In the genomic region with DNA sequence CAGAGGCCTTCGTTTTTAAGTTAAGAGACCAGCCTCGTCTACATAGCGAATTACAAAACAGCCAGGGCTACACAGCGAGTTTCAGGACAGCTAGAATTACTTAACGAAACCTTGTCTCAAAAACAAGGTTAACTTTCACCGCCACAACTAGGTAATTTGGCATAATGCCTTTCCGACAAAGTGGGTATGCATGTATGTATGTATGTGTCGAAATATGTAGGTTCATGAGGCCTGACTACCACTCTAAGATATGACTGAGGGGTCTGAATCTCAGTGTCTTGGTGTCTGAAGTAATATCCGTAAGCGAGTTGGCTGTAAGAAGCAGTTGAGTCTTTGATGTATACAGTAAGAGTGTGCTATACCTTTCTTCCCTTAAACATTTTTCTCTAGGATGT, we compare ENCODE assay signal across 8 mouse cellular contexts. TPM values are rescaled to one million over a fixed set of nuclear protein-coding genes. Genes with fewer than 3 reads are reported as not detected.
DNase-seq lines count a peak whose midpoint lies in the region; ATAC-seq and TF ChIP-seq lines count a peak whose summit lies in the region.

No protein-coding gene starts in this region.

- peaks cover 30% of the 10 kb centered on the region for H3K27me3 ChIP-seq in embryonic facial prominence, embryonic 13.5 days

- peaks cover 35% of the 10 kb centered on the region for H3K4me1 ChIP-seq in embryonic facial prominence, embryonic 13.5 days

- H3K9me3 ChIP-seq in embryonic facial prominence, embryonic 13.5 days, result no peaks in the 10 kb centered on the region

- DNase-seq in left cerebral cortex, adult 2 months (ENCODE audit: extremely low spot score in 1 of 2, low spot score in 2 of 2), result no peak
- DNase-seq in left cerebral cortex, postnatal 25 days (ENCODE audit: low spot score in 2 of 2), result no peak
- DNase-seq in induced T-regulatory cell, adult 2 months (ENCODE audit: low read depth), result peak; percentile 50
- DNase-seq in naive thymus-derived CD4-positive, alpha-beta T cell, adult 2 months (ENCODE audit: low read depth), result peak; percentile 59
- DNase-seq in embryo, embryonic 11 days, result no peak
- DNase-seq in spleen, adult 18-20 months, result no peak
- no peak for DNase-seq in frontal cortex, postnatal 36 days (ENCODE audit: low spot score in 2 of 2)

- peak overlapping the region; percentile 74 for H3K4me3 ChIP-seq in left cerebral cortex, adult 2 months
- peak overlapping the region; percentile 93 for H3K4me3 ChIP-seq in embryonic facial prominence, embryonic 13.5 days

- H3K4me2 ChIP-seq in embryonic facial prominence, embryonic 13.5 days, result peak overlapping the region; percentile 85

- no peak for ATAC-seq in embryonic facial prominence, embryonic 13.5 days (ENCODE audit: insufficient number of reproducible peaks, insufficient read depth, low FRiP score, low TSS enrichment, low read depth)

- H3K27ac ChIP-seq in left cerebral cortex, adult 2 months, result peak overlapping the region; percentile 94
- no peak overlapping the region; the same call in 1 of the 2 replicates for H3K27ac ChIP-seq in embryonic facial prominence, embryonic 13.5 days

- intact Hi-C loops in left cerebral cortex, adult 2 months (cut with DNase I), result loop anchor here (5.0 kb wide), 1 partner anchor 76 kb away; no protein-coding TSS in a partner anchor
- intact Hi-C loops in left cerebral cortex, postnatal 25 days (cut with DNase I), result loop anchor here (2.0 to 5.0 kb wide), 2 partner anchors 79 to 1064 kb away; a partner anchor contains a TSS

- H3K36me3 ChIP-seq in embryonic facial prominence, embryonic 13.5 days, result peaks cover 4% of the 10 kb centered on the region; the same call in 1 of the 2 replicates

- peak overlapping the region; percentile 89 for H3K9ac ChIP-seq in embryonic facial prominence, embryonic 13.5 days

- TF ChIP-seq CTCF in left cerebral cortex, adult 2 months (IDR thresholded peaks at IDR 0.05), result no peak

- 25% methylated on average over 10 of the region's 10 CpGs for WGBS in embryonic facial prominence, embryonic 13.5 days

RNA-seq across cellular contexts. Expression of a gene that starts 2.7 kb away (rescaled TPM):
- 10 to 100 TPM; 21.5 to 22.0 TPM for total RNA-seq in left cerebral cortex, adult 2 months (2021)
- 10 to 100 TPM; 19.4 to 20.2 TPM for total RNA-seq in left cerebral cortex, postnatal 25 days (2021)
- polyA plus RNA-seq in embryonic facial prominence, embryonic 13.5 days (2015; fragmentation: Nextera tagmentation; extraction: Ambion mirVana), result 9.3 and 10.4 TPM in 2 replicates

RNA-seq across cellular contexts. Expression of a gene that starts 9.1 kb away (rescaled TPM):
- 10 to 100 TPM; 83.1 to 93.8 TPM for total RNA-seq in left cerebral cortex, adult 2 months (2021)
- total RNA-seq in left cerebral cortex, postnatal 25 days (2021), result 10 to 100 TPM; 76.5 to 89.2 TPM
- 70.9 and 81.1 TPM in 2 replicates for polyA plus RNA-seq in embryonic facial prominence, embryonic 13.5 days (2015; fragmentation: Nextera tagmentation; extraction: Ambion mirVana)

RNA-seq across cellular contexts. Expression of a gene that starts 10.1 kb away (rescaled TPM):
- 10 to 100 TPM; 54.4 to 57.4 TPM for total RNA-seq in left cerebral cortex, adult 2 months (2021)
- 10 to 100 TPM; 51.0 to 51.7 TPM for total RNA-seq in left cerebral cortex, postnatal 25 days (2021)
- 64.0 and 68.9 TPM in 2 replicates for polyA plus RNA-seq in embryonic facial prominence, embryonic 13.5 days (2015; fragmentation: Nextera tagmentation; extraction: Ambion mirVana)

RNA-seq across cellular contexts. Expression of a gene that starts 17.1 kb away (rescaled TPM):
- 10 to 100 TPM; 57.7 to 71.1 TPM for total RNA-seq in left cerebral cortex, adult 2 months (2021)
- total RNA-seq in left cerebral cortex, postnatal 25 days (2021), result 10 to 100 TPM; 44.2 to 50.5 TPM
- polyA plus RNA-seq in embryonic facial prominence, embryonic 13.5 days (2015; fragmentation: Nextera tagmentation; extraction: Ambion mirVana), result 41.1 and 57.1 TPM in 2 replicates

RNA-seq across cellular contexts. Expression of a gene that starts 55.1 kb away (rescaled TPM):
- 1 to 10 TPM in 1 of 2 experiments, under 1 TPM in 1; 0.48 to 1.3 TPM for total RNA-seq in left cerebral cortex, adult 2 months (2021)
- not detected for total RNA-seq in left cerebral cortex, postnatal 25 days (2021)
- polyA plus RNA-seq in embryonic facial prominence, embryonic 13.5 days (2015; fragmentation: Nextera tagmentation; extraction: Ambion mirVana), result not detected in 2 replicates

Comparison
In these comparisons a context has a peak if more than half of its experiments do, and no peak if none do; other contexts are left out.
1. DNase-seq: peak in induced T-regulatory cell, adult 2 months (single experiment) and naive thymus-derived CD4-positive, alpha-beta T cell, adult 2 months (single experiment); none in left cerebral cortex, adult 2 months (0 of 2), left cerebral cortex, postnatal 25 days (0 of 2), embryo, embryonic 11 days (single experiment), spleen, adult 18-20 months (0 of 2) and frontal cortex, postnatal 36 days (0 of 2).